ENCODE assay signal across 12 mouse cellular contexts in genomic region chr10:128208326-128208725, GRCm38 (mm10). TPM values are rescaled to one million over a fixed set of nuclear protein-coding genes. Genes with fewer than 3 reads are reported as not detected.
"Had no signal": no experiment of that assay in that cellular context is flagged by ENCODE, and none has a peak within 500 bp of the region (broad histone marks: within the 10 kb centered on the region; RNA-seq: fewer than 3 reads in every experiment).

No protein-coding gene starts in this region.

- DNase-seq: kidney, adult 2 months; kidney, postnatal 25 days; liver; liver, postnatal 0 days; lung, embryonic 14.5 days; right cerebral cortex, adult 18-20 months; thymus, adult 18-20 months; thymus, postnatal 14 days had no signal

RNA-seq across cellular contexts. Expression of gene Mip, which starts 17.3 kb away (rescaled TPM):
- total RNA-seq: layer of hippocampus, postnatal 14 days; left cerebral cortex, adult 18-20 months; left cerebral cortex, postnatal 25 days; megakaryocyte, adult 5-6 weeks had no signal
